39 mouse cellular contexts compared by ENCODE assay signal in genomic region chr6:146821958-146822357, GRCm38 (mm10). TPM values are rescaled to one million over a fixed set of nuclear protein-coding genes. Genes with fewer than 3 reads are reported as not detected.
DNase-seq lines count a peak whose midpoint lies in the region; ATAC-seq and TF ChIP-seq lines count a peak whose summit lies in the region.
"Had no signal": no experiment of that assay in that cellular context is flagged by ENCODE, and none has a peak within 500 bp of the region (broad histone marks: within the 10 kb centered on the region; RNA-seq: fewer than 3 reads in every experiment).

No protein-coding gene starts in this region.

- H3K4me1 ChIP-seq in liver, embryonic 15.5 days (replicated peaks) = no peaks in the 10 kb centered on the region
- H3K4me1 ChIP-seq in lung, embryonic 14.5 days (ENCODE audit: insufficient read depth) = no peaks in the 10 kb centered on the region
- no peaks in the 10 kb centered on the region for H3K4me1 ChIP-seq in stomach, postnatal 0 days (replicated peaks; ENCODE audit: control insufficient read depth, insufficient read depth)
- H3K4me1 ChIP-seq: embryonic facial prominence, embryonic 12.5 days; heart, embryonic 13.5 days; kidney, embryonic 15.5 days; limb, embryonic 13.5 days; megakaryocyte, embryonic 14.5 days; midbrain, embryonic 12.5 days had no signal

- no peak overlapping the region for H3K4me3 ChIP-seq in liver, embryonic 15.5 days (replicated peaks)
- no peak overlapping the region for H3K4me3 ChIP-seq in lung, embryonic 14.5 days (ENCODE audit: low read depth, low read length)
- no peak overlapping the region for H3K4me3 ChIP-seq in stomach, postnatal 0 days (ENCODE audit: low read depth, low read length)
- H3K4me3 ChIP-seq: embryonic facial prominence, embryonic 12.5 days; heart, adult 2 months; heart, embryonic 13.5 days; kidney, embryonic 15.5 days; limb, embryonic 13.5 days; megakaryocyte, embryonic 14.5 days; midbrain, embryonic 12.5 days had no signal

- no peak overlapping the region for H3K9ac ChIP-seq in liver, embryonic 15.5 days
- no peak overlapping the region for H3K9ac ChIP-seq in lung, embryonic 14.5 days
- no peak overlapping the region for H3K9ac ChIP-seq in stomach, postnatal 0 days (ENCODE audit: low read length)
- H3K9ac ChIP-seq: embryonic facial prominence, embryonic 12.5 days; heart, embryonic 13.5 days; kidney, embryonic 15.5 days; limb, embryonic 13.5 days; midbrain, embryonic 12.5 days had no signal

- no peaks in the 10 kb centered on the region for H3K36me3 ChIP-seq in liver, embryonic 15.5 days (replicated peaks)
- H3K36me3 ChIP-seq in lung, embryonic 14.5 days (ENCODE audit: insufficient read depth) = no peaks in the 10 kb centered on the region
- no peaks in the 10 kb centered on the region for H3K36me3 ChIP-seq in stomach, postnatal 0 days (ENCODE audit: control insufficient read depth, insufficient read depth, low read length)
- H3K36me3 ChIP-seq: embryonic facial prominence, embryonic 12.5 days; kidney, embryonic 15.5 days; limb, embryonic 13.5 days; midbrain, embryonic 12.5 days had no signal

- no peak overlapping the region for H3K27ac ChIP-seq in liver, embryonic 15.5 days (replicated peaks)
- no peak overlapping the region for H3K27ac ChIP-seq in lung, embryonic 14.5 days (ENCODE audit: low read depth)
- H3K27ac ChIP-seq in stomach, postnatal 0 days (replicated peaks) = no peak overlapping the region
- H3K27ac ChIP-seq: embryonic facial prominence, embryonic 12.5 days; heart, adult 2 months; heart, embryonic 13.5 days; kidney, embryonic 15.5 days; limb, embryonic 13.5 days; midbrain, embryonic 12.5 days had no signal

- no peaks in the 10 kb centered on the region for H3K27me3 ChIP-seq in liver, embryonic 15.5 days
- H3K27me3 ChIP-seq in lung, embryonic 14.5 days (ENCODE audit: insufficient read depth, low read length) = no peaks in the 10 kb centered on the region
- H3K27me3 ChIP-seq in stomach, postnatal 0 days (ENCODE audit: control insufficient read depth, insufficient read depth, low read length) = no peaks in the 10 kb centered on the region
- H3K27me3 ChIP-seq: embryonic facial prominence, embryonic 12.5 days; heart, embryonic 13.5 days; kidney, embryonic 15.5 days; limb, embryonic 13.5 days; midbrain, embryonic 12.5 days; Patski had no signal

- no peak for TF ChIP-seq CTCF in lung, embryonic 14.5 days (IDR thresholded peaks at IDR 0.05; ENCODE audit: low read depth)
- no peak for TF ChIP-seq CTCF in stomach, postnatal 0 days (IDR thresholded peaks at IDR 0.05; ENCODE audit: low read depth)

- TF ChIP-seq EP300 in stomach, postnatal 0 days (optimal IDR thresholded peaks at IDR 0.05) = no peak

- H3K9me3 ChIP-seq in liver, embryonic 15.5 days (replicated peaks) = no peaks in the 10 kb centered on the region
- no peaks in the 10 kb centered on the region for H3K9me3 ChIP-seq in lung, embryonic 14.5 days (ENCODE audit: low read depth, low read length)
- no peaks in the 10 kb centered on the region for H3K9me3 ChIP-seq in stomach, postnatal 0 days (ENCODE audit: control insufficient read depth, low read length)
- H3K9me3 ChIP-seq: embryonic facial prominence, embryonic 12.5 days; heart, embryonic 13.5 days; kidney, embryonic 15.5 days; limb, embryonic 13.5 days; megakaryocyte, embryonic 14.5 days; midbrain, embryonic 12.5 days had no signal

- H3K4me2 ChIP-seq in liver, embryonic 15.5 days = no peak overlapping the region
- H3K4me2 ChIP-seq in lung, embryonic 14.5 days = no peak overlapping the region
- H3K4me2 ChIP-seq in stomach, postnatal 0 days (replicated peaks; ENCODE audit: low read depth) = no peak overlapping the region
- H3K4me2 ChIP-seq: embryonic facial prominence, embryonic 12.5 days; heart, embryonic 13.5 days; kidney, embryonic 15.5 days; limb, embryonic 13.5 days; midbrain, embryonic 12.5 days had no signal

- WGBS in liver, embryonic 15.5 days (ENCODE audit: insufficient replicate concordance) = 69% methylated on average over 13 of the region's 13 CpGs
- WGBS in lung, embryonic 14.5 days = 61% methylated on average over 13 of the region's 13 CpGs
- 57% methylated on average over 13 of the region's 13 CpGs for WGBS in stomach, postnatal 0 days

- ATAC-seq in liver, embryonic 15.5 days (ENCODE audit: insufficient read depth) = peak; percentile 52
- peak; percentile 41; the same call in 1 of the 2 replicates for ATAC-seq in lung, embryonic 14.5 days (ENCODE audit: insufficient read depth)
- ATAC-seq in stomach, postnatal 0 days (ENCODE audit: low FRiP score, low TSS enrichment) = peak; percentile 74
- no peak for ATAC-seq in erythroid progenitor cell, adult 5-6 weeks (replicated peaks; ENCODE audit: low FRiP score, poor library complexity, severe bottlenecking)
- no peak for ATAC-seq in frontal cortex, adult (ENCODE audit: low TSS enrichment)
- ATAC-seq: forebrain, embryonic 16.5 days; hindbrain, embryonic 16.5 days; Patski had no signal

- no peak for DNase-seq in liver
- peak; percentile 46 for DNase-seq in lung, embryonic 14.5 days
- peak; percentile 31 for DNase-seq in lung, postnatal 25 days (ENCODE audit: low spot score)
- peak; percentile 69 for DNase-seq in stomach, postnatal 0 days (ENCODE audit: low spot score)
- DNase-seq: adrenal gland, postnatal 14 days; cerebellum, adult 11 months; cerebellum, adult 9-11 months; embryo, embryonic 11 days; heart, adult 2 months; heart, postnatal 14 days; kidney, adult 18-20 months; kidney, postnatal 25 days; retina, postnatal 1 day; right cerebral cortex, postnatal 14 days; thymus, postnatal 4 days had no signal

RNA-seq across cellular contexts. Expression of gene Arntl2, which starts 26.1 kb away (rescaled TPM):
- polyA plus RNA-seq in liver, embryonic 15.5 days (2015; fragmentation: Nextera tagmentation; extraction: Ambion mirVana) = 0.43 and 0.70 TPM in 2 replicates
- polyA plus RNA-seq in lung, embryonic 14.5 days (2014; fragmentation: Nextera tagmentation; extraction: Ambion mirVana) = 5.9 and 6.2 TPM in 2 replicates
- 3.8 and 4.7 TPM in 2 replicates for polyA plus RNA-seq in stomach, postnatal 0 days (2015; fragmentation: Nextera tagmentation; extraction: Ambion mirVana)
- 0.84 and 1.4 TPM in 2 replicates for total RNA-seq in erythroid progenitor cell, adult 5-6 weeks (2015; ENCODE audit: low replicate concordance)
- not detected in 2 replicates for total RNA-seq in erythroid progenitor cell, adult 5-6 weeks (2017; ENCODE audit: low replicate concordance)

RNA-seq across cellular contexts. Expression of gene Smco2, which starts 27.9 kb away (rescaled TPM):
- not detected in 2 replicates for polyA plus RNA-seq in liver, embryonic 15.5 days (2015; fragmentation: Nextera tagmentation; extraction: Ambion mirVana)
- not detected in 2 replicates for polyA plus RNA-seq in lung, embryonic 14.5 days (2014; fragmentation: Nextera tagmentation; extraction: Ambion mirVana)
- polyA plus RNA-seq in stomach, postnatal 0 days (2015; fragmentation: Nextera tagmentation; extraction: Ambion mirVana) = not detected in 2 replicates
- total RNA-seq in erythroid progenitor cell, adult 5-6 weeks (2015; ENCODE audit: low replicate concordance) = not detected in 2 replicates
- not detected in 2 replicates for total RNA-seq in erythroid progenitor cell, adult 5-6 weeks (2017; ENCODE audit: low replicate concordance)
- total RNA-seq: adrenal gland, postnatal 14 days; gastrocnemius, adult 8-10 months; gastrocnemius, postnatal 4 days; layer of hippocampus, adult 18-20 months; layer of hippocampus, postnatal 25 days; left cerebral cortex, postnatal 36 days; MEL had no signal
- polyA plus RNA-seq: embryonic facial prominence, embryonic 12.5 days; forebrain, embryonic 11.5 days; forebrain, embryonic 16.5 days; heart, embryonic 13.5 days; hindbrain, embryonic 11.5 days; hindbrain, embryonic 16.5 days; intestine, embryonic 14.5 days; kidney, embryonic 15.5 days; limb, embryonic 13.5 days; midbrain, embryonic 12.5 days; neural tube, embryonic 14.5 days; Patski; small intestine, adult 2 months; thymus, postnatal 0 days had no signal

Comparison
In these comparisons a context has a peak if more than half of its experiments do, and no peak if none do; other contexts are left out.
1. ATAC-seq: peak in liver, embryonic 15.5 days (single experiment), lung, embryonic 14.5 days (single experiment) and stomach, postnatal 0 days (single experiment); none in erythroid progenitor cell, adult 5-6 weeks (single experiment) and frontal cortex, adult (single experiment).